Mouse (Mus musculus) thymus, adult 2 months (tissue): ENCODE results near the gene D10Wsu102e. TPM values are rescaled to one million over a fixed set of nuclear protein-coding genes. Genes with fewer than 3 reads are reported as not detected.
"Not testable (repeated sequence)": the region's sequence is repeated elsewhere in the genome, so short reads cannot be mapped to it uniquely, and the experiment has no call there.

ENCODE experiments used
- DNase-seq: peaks from one replicate; pipeline ENCODE4 v3.0.0; 2021
- H3K27ac ChIP-seq: fragments of 200-500 bp; 2 replicates; pipeline ENCODE4 v1.5.1; 2012; ENCODE audit warnings: low read length, control low read depth; ENCODE audit not compliant: control insufficient read depth, insufficient read depth
- H3K27me3 ChIP-seq: fragments of 200-500 bp; 2 replicates; pipeline ENCODE4 v1.6.1; 2012; ENCODE audit warnings: mild to moderate bottlenecking, low read length, moderate library complexity, mixed read lengths; ENCODE audit not compliant: control insufficient read depth, insufficient read depth
- H3K36me3 ChIP-seq: fragments of 200-500 bp; 2 replicates; pipeline ENCODE4 v1.6.1; 2012; ENCODE audit warnings: mild to moderate bottlenecking, low read length, moderate library complexity; ENCODE audit not compliant: control insufficient read depth, insufficient read depth
- H3K4me1 ChIP-seq: fragments of 200-500 bp; replicated peaks from 2 replicates; pipeline ENCODE4 v1.6.1; 2012; ENCODE audit warnings: low read length; ENCODE audit not compliant: control insufficient read depth, insufficient read depth
- H3K4me3 ChIP-seq: fragments of 200-500 bp; 2 replicates; pipeline ENCODE4 v1.5.1; 2012; ENCODE audit warnings: mild to moderate bottlenecking, low read length, control low read depth, moderate library complexity; ENCODE audit not compliant: control insufficient read depth, insufficient read depth
- CTCF ChIP-seq: fragments of 200-500 bp; IDR thresholded peaks from 2 replicates; pipeline ENCODE4 v1.5.1; 2012; ENCODE audit warnings: mild to moderate bottlenecking, control low read depth, low read length, moderate library complexity, borderline replicate concordance; ENCODE audit not compliant: control insufficient read depth, poor library complexity, insufficient read depth; ENCODE audit errors: extremely low read depth
- POLR2A ChIP-seq: fragments of 200-500 bp; IDR thresholded peaks from 2 replicates; pipeline ENCODE4 v1.6.1; 2012; ENCODE audit warnings: mild to moderate bottlenecking, low read length, control low read depth, moderate library complexity; ENCODE audit not compliant: control insufficient read depth, poor library complexity, insufficient read depth; ENCODE audit errors: extremely low read depth
- WGBS: fragments of 180-500 bp; shearing (Covaris S2); methylation state at CpG from one replicate; pipeline ENCODE4 v1.1.7; 2018; 5-methylcytosine and 5-hydroxymethylcytosine counted together
- polyA plus RNA-seq: library from polyadenylated mRNA; depleted of rRNA; stranded (reverse); fragments of >200 nt; gene quantifications from 2 replicates; pipeline ENCODE4 v1.2.3, GENCODE M21; 2012

D10Wsu102e gene
- polyA plus RNA-seq, 1 experiment: 0.65 TPM

GRCm38 (mm10) chr10:83382528-83382927, 22.5 kb downstream of the D10Wsu102e start:
- H3K36me3 ChIP-seq: no peaks in the 10 kb centered on the region
- H3K4me1 ChIP-seq: no peaks in the 10 kb centered on the region
- H3K27me3 ChIP-seq: no peaks in the 10 kb centered on the region
- no peak for DNase-seq
- WGBS: 96% methylated on average over 4 of the region's 4 CpGs
- H3K27ac ChIP-seq: no peak overlapping the region
- H3K4me3 ChIP-seq: no peak overlapping the region
- TF ChIP-seq POLR2A: no peak
- no peak for TF ChIP-seq CTCF

GRCm38 (mm10) chr10:83382988-83383387, 23.0 kb downstream of the D10Wsu102e start:
- Histone ChIP-seq H3K27me3 (no peaks in the 10 kb centered on the region), H3K4me3 (no peak overlapping the region), H3K27ac (no peak overlapping the region), H3K4me1 (no peaks in the 10 kb centered on the region), H3K36me3 (no peaks in the 10 kb centered on the region)
- DNase-seq: no peak
- 73% methylated on average over 2 of the region's 2 CpGs for WGBS
- TF ChIP-seq POLR2A (no peak), CTCF (no peak)

GRCm38 (mm10) chr10:83383863-83384262, 23.8 kb downstream of the D10Wsu102e start:
- H3K4me3 ChIP-seq: no peak overlapping the region
- WGBS: 97% methylated on average over 13 of the region's 13 CpGs

GRCm38 (mm10) chr10:83384456-83385215, 24.6 kb downstream of the D10Wsu102e start:
- Histone ChIP-seq H3K4me3 (no peak overlapping the region), H3K36me3 (no peaks in the 10 kb centered on the region), H3K27me3 (no peaks in the 10 kb centered on the region), H3K4me1 (no peaks in the 10 kb centered on the region), H3K27ac (no peak overlapping the region)
- 88% methylated on average over 8 of the region's 8 CpGs for WGBS
- DNase-seq: no peak
- TF ChIP-seq POLR2A (no peak), CTCF (no peak)

More at GRCm38 (mm10) chr10:83383863-83384262, 23.8 kb downstream of the D10Wsu102e start:
- no peak for TF ChIP-seq POLR2A
- no peak for TF ChIP-seq CTCF
- no peaks in the 10 kb centered on the region for H3K36me3 ChIP-seq
- DNase-seq: no peak
- no peaks in the 10 kb centered on the region for H3K4me1 ChIP-seq
- H3K27ac ChIP-seq: no peak overlapping the region
- no peaks in the 10 kb centered on the region for H3K27me3 ChIP-seq

- DNase-seq: no peak
- Histone ChIP-seq H3K27me3 (no peaks in the 10 kb centered on the region), H3K36me3 (no peaks in the 10 kb centered on the region), H3K4me3 (no peak overlapping the region), H3K4me1 (no peaks in the 10 kb centered on the region), H3K27ac (no peak overlapping the region)
- no peak for TF ChIP-seq CTCF
- TF ChIP-seq POLR2A: no peak
- WGBS: 96% methylated on average over 7 of the region's 7 CpGs
Observed at GRCm38 (mm10) chr10:83385330-83385910, 25.4 kb downstream of the D10Wsu102e start.

GRCm38 (mm10) chr10:83397336-83397735, 37.3 kb downstream of the D10Wsu102e start:
- Histone ChIP-seq H3K27ac (no peak overlapping the region), H3K27me3 (no peaks in the 10 kb centered on the region), H3K4me1 (no peaks in the 10 kb centered on the region), H3K36me3 (no peaks in the 10 kb centered on the region), H3K4me3 (no peak overlapping the region)
- no peak for DNase-seq
- 69% methylated on average over 2 of the region's 2 CpGs for WGBS
- no peak for TF ChIP-seq CTCF
- no peak for TF ChIP-seq POLR2A

GRCm38 (mm10) chr10:83400896-83401295, 40.9 kb downstream of the D10Wsu102e start:
- H3K36me3 ChIP-seq, H3K4me3 ChIP-seq, H3K27me3 ChIP-seq, DNase-seq, H3K27ac ChIP-seq, H3K4me1 ChIP-seq: not testable (repeated sequence)
- WGBS: 81% methylated on average over 7 of the region's 7 CpGs
